Mouse (Mus musculus) adrenal gland, postnatal 10 days (tissue): ENCODE results near the gene Rnf150. TPM values are rescaled to one million over a fixed set of nuclear protein-coding genes. Genes with fewer than 3 reads are reported as not detected.

Experiments used
- DNase-seq: peaks from one replicate; pipeline ENCODE4 v3.0.0; 2021; ENCODE audit warnings: mixed read lengths
- total RNA-seq, 2 experiments: library from RNA; stranded (reverse); gene quantifications; 2 replicates each; pipeline ENCODE4 v1.2.3; 2021

Rnf150 gene
- total RNA-seq, 2 experiments from 2014 or later: 10.7 to 15.4 TPM

DNA sequence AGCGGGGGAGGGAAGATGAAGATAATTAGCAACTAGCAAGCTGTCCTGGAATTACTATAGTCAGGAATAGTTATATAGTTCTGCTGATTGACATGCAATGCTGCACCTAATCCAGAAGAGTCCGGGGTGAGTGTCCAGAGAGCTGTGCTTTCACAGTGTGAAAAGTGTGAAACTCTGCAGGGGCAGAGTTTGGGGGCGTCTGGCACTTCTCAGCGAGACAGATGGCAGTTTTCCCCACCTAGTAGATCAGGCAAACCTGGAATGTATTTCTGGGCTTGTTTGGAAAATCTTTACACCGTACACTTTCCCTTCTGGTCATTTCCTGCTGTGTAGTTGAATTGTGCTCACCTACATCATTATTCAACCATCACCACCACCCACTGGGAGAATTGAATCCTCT, 148.6 kb downstream of the Rnf150 start:
- no peak for DNase-seq

DNA sequence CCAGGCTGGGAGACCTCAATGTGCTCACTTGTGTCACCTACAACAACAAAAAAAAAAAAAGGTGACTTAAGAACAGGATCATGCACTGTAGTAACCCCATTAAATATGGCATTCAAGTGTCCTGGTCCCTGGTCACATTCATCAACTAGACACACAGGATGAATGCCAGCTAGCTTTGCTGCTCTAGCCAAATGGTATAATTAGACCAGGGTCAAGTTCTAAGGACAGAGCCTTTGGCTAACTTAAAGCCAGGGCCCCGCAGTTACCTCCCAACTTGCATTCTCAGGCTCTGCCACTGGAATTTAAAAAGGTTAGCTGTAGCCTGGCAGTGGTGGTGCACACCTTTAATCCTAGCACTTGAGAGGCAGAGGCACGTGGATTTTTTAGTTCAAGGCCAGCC, 165.1 kb downstream of the Rnf150 start:
- DNase-seq: peak; percentile 67

DNA sequence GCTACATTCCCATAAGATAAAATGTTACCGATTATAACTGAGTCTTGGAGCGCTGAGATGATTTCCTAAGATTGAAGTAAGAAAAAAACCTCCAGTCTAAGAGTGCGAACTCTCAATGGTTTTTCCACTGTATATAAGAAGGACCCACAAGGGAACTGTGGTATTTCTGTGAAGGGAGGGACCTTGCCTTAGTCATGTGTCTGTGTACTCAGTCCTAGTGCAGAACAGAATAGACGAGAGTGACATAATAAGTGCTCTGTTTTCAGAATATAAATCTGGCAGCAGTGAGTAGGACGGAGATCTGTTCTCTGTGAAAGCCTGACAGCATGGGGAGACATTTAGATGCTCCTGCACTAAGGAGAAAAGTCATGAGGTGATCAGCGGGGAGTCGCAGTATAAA, 169.6 kb downstream of the Rnf150 start:
- DNase-seq: no peak

DNA sequence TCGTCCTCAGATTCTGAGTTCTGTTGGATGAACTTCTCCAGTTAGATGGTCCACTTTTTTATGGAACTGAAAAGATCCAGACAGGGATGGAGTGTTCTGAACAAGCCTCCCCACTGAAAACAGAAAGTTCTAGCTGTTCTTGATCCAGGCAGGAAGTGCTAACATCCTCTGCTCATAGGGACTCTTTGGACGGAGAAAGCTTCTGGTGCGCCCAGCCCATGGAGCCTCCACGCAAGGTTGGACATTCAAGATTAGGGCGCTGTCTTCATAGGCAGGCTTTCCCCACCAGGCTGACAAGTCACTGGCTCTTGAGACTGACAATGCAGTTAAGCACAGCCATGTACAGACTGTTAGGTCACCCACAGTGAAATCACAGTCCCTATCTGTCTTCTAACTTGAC, 172.0 kb downstream of the Rnf150 start:
- no peak for DNase-seq

DNA sequence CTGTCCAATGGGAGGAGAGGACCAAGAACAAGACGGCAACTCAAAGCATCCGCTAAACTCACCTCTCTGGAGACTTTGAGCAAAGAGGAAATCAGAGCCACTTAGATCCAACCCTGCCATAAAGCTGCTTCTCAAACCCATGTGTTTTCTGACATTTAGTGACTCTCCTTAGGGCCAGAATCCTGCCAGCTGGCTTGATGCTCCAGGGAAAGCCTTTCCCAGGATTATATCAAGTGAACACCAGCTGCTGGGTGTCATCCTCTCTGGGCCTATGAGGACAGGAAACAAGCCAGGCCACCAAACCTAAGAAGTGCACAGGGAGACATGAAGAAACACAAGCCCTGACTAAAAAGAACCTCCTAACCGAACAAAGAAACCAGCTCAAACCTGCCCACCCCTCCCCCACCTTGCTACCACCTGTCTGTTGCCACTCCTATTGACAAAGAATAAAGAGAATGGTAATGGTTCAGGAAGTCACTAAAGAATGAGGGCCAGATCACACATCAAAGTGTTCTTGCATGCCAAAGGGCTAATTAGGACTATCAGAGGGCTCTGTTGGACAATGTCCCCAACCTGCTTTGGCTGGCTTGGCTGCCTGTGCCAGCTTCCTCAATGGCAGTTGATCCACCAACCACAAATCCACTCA, 173.5 kb downstream of the Rnf150 start:
- DNase-seq: no peak

DNA sequence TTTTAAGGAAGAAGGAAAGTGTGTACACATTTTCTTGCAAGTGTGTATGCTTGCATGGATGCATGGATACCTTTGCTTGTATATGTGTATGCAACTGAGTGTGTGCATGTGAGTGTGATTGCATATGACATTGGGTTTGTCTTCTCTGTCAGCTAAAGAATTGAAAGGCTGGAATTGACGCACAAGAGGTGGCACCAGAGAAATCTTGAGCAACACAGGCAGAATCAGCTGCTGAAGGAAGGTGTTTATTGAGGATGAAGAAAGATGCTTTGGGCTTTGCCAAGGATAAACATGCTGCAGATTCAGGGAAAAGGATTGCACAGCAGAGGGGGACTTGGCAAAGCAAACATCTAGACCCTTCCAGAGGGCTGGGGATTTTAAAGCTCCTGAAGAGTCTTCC, 174.2 kb downstream of the Rnf150 start:
- DNase-seq: no peak

DNA sequence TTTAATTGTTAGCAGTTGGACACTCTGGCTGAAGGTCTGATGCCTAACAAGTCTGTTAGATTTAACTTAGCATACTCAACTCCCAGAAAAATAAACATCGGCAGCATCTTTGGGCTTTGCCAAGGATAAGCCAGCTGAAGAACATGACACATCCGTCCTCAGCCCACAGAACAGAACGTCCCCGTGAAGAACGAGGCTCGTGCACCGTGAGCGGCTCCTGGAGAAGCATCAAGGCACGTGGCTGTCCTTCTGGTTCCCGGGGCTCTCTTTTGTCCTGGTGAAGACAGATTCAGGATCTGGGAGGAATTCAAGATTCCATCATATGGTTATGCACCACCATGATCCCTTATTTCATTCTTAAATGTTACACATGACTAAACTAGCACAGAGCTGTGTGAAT, 175.4 kb downstream of the Rnf150 start:
- no peak for DNase-seq

DNA sequence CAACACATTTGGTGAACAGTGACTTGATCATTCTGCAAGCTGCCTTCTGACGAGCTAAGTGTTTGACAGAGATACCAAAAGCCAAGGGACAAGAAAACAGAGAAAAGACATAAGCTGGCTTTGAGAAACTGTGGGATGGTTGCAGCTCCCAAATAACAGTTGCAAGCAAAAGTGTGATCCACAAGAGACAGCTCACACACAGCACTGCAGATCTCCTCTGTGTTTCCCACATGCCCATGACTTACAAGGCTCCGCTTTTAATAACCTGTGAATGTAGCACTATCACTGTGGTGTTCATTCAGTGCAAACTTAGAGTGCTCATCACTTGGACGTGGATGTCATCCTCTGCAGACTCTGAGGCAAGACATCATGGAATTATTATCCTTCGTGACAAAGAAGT, 178.3 kb downstream of the Rnf150 start:
- no peak for DNase-seq

DNA sequence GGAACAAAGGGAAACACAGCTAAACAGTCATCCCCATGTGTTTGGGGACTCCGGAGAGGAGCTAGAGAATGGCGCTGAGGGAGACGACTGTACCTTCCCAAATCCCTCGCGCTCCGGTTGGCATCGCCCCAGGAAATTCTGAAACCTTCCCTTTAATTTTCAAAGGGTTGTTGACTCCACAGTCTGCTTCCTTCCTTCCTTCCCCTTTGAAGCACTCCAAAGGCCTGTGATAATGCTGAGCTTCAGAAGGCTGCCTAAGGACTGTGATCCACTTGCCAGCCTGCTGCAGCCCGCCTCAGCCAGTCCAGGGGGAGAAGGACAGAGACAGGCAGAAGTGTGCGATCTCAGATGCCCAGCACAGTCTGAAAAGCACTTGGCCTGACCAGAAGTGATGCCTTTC, 183.8 kb downstream of the Rnf150 start:
- DNase-seq: peak; percentile 49

DNA sequence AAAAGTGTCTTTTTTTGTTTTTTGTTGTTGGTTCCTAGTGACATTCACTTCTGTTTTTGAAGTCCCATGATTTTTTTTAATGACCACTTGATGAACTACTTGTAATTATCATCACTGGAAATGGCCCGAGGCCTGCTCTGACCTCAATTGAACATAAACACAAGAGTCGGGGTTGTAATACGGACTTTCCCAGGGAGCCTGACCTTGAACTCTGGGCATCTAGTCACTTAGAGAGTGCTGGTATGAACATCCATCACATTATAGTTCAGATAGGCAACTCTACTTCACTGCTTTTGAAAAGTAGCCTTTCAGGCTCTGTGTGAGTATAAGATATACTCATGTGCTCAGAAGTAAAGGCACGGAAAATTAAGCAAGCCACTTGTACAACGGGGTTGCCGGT, 185.4 kb downstream of the Rnf150 start:
- no peak for DNase-seq

DNA sequence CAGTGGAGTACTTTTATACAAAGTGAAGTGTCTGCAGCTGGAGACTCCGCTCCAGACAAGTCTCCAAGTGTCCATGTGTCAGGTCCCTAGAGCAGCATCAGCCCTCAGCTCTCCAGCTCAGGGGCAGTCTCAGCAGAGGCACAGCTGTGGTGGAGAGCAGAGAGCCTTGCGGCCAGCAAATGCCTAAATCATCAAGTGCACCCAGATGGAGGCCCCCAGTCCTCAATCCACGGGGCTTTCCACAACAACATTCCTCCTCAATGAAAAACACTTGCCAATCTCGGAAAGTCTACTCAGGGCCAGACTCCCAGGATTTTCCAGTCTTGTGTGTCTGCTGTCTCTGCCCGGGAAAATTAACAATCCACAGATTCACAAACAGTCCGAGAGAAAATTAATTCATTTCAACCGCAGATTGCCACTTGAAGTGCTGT, 186.0 kb downstream of the Rnf150 start:
- no peak for DNase-seq

DNA sequence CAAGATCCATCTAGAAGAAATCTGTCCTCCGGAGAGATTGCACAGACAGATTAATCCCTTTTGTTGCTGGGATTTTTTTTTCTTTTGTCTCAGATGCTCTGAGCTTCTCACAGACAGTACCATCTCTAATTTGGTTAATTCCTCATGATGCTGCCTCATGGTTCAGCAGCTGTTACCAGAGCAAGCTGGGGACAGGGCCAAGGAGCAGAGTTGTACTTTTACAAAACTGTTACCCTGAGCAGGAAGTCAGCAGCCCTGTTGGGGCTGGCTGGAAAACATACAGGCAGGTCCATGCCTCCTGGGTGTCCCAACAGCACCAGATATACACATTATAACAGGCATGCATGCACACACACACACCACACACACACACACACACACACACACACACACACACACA, 186.5 kb downstream of the Rnf150 start:
- DNase-seq: no peak

DNA sequence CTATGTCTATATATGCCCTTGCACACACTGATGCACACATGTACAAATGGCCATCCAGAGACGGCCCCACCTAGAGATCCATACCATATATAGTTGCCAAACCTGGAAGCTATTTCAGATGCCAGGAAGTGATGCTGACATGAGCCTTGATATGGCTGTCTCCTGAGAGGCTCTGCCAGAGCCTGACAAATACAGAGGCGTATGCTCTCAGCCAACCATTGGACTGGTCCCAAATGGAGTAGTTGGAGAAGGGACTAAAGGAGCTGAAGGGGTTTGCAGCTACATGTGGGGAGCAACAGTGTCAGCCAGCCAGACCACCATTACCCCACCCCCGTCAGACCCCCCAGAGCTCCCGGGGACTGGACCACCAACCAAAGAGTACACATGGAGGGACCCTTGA, 189.7 kb downstream of the Rnf150 start:
- DNase-seq: no peak

DNA sequence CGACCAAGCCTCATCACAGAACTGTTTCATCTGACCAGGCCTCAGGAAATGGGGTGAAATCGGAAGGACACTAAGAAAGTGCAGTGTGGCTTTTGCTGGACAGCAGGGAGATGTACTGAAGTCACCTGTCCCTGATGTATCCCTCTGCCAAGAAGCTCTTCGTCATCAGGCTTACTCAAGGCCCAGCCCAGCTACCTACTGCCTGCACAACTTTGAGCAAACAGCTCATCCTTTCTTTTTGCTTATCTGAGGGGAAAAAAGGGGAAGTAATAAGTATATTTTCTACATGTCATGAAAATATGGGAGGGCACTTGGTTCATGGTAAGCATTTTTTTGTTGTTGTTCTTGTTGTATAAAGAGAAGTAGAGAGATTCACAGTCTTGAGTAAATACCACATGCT, 191.6 kb downstream of the Rnf150 start:
- no peak for DNase-seq

DNA sequence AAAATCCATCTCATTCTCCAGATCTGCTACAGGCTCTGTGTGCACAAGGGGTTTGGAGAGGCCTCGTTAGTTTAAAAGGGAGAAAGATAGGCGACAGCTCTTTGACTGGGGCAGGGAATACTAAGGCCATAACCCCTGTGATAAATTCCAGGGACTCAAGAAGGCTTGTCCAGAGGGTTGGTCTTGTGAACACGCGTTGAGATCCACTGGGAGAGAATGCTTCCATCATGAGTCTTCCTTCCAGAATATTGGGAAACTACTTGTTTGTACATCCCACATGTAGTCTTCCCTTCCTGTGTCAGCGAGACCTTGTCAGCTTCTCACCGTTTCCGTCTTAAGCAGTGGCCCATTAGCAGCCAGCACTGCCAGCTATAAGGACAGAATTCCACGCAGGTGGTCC, 195.8 kb downstream of the Rnf150 start:
- no peak for DNase-seq

DNA sequence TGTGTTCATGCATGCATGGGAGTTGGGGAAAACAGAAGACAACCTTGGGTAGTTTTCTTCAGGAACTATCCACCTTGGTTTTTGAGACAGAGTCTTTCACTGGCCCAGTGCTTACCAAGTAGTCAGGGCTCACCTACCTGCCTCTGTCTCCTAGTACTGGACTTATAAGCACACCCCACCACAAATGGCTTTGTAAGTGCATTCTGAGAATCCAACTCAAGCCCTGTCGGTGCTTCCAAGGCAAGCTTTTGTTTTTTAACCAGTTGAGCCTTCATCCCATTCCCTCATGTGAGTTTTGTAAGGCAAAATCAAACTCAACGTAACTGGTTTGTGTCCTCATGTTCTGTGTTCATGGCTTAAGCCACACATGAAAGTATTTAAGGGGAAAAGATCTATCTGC, 196.9 kb downstream of the Rnf150 start:
- no peak for DNase-seq

DNA sequence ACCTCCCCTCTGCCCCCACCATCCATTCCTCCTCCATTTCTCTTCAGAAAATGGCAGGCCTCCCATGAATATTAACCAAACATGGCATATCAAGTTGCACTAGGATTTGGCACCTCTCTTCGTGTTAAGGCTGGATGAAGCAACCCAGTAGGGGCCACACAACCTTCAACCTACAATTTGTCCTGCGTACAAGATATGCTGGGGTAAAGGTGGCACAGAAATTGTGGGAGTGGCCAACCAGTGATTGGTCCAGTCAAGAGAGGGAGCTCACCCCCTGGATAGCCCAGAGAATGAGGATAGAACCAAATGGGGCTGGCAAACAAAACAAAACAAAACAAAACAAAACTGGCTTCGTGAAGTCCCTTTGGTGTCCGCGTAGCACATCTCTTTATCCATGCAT, 198.1 kb downstream of the Rnf150 start:
- peak; percentile 55 for DNase-seq

DNA sequence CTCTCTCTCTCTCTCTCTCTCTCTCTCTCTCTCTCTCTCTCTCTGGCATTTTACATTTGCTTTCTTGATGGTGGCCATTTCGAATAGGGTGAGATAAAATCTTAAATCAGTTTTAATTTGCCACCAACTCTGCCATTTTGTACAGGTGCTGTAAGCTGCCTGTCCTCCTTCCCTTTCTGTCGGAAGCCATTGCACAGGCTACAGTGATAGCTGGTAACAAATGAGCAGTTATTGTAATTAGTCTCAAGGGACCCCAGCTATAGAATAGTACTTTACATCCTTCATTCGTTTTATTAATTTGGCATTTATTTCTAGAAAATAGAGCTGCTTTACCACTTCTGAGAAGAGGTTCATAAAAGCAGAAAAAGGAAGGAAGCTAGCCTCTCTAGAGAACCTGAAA, 198.7 kb downstream of the Rnf150 start:
- no peak for DNase-seq

DNA sequence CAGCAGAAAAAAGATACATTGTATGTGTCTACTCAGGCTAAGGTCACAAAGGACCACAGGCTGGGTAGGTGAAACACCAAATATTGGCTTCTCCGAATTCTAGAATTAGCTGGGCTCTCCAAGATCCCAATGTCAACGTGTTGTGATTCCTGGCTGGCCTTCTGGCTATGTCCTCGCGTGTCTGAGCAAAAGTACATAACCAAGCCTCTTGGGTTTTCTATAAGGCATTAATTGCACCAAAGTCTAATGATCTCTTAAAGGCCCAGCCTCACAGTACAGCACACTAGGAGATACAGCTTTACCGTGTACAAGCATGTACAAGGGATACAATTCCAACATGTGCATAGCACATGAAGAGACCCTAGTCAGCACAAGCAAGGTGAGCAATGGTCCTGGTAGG, 199.1 kb downstream of the Rnf150 start:
- DNase-seq: no peak

DNA sequence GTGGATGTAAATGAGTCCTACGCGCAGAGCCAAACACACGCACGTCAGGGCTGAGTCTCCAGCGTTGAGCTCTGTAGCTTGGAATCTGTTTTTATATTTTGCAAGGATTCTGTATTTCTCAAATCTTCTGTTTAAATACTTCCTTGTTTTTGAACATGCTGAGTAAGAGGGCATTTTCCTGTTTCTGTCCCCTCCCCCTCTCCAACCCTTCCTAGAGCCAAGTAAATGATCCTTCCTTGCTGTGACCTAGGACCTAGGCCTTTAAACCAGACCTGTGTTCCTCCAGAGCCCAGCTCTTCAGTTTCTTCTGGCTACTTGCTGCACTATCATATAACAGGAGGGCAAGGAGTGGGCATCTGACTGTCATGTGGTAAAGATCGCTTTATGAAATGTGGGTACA, 200.9 kb downstream of the Rnf150 start:
- no peak for DNase-seq

DNA sequence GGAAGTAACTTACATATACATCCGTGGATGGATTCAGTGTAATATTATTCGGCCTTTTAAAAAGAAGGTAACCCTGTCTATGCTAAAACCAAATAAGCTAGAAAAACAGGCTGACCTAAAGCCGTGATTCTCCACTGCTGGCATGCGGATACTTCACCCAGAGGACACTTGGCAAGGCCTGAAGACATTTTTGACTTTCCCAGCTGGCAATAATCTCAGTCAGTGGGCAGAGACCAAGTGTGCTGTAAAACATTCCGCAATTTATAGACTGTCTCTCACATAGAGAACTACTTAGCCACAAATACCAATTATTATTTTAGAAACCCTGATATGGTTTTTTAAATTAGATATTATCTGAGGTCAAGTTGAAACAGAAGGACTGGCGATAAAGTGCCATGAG, 202.9 kb downstream of the Rnf150 start:
- DNase-seq: no peak

DNA sequence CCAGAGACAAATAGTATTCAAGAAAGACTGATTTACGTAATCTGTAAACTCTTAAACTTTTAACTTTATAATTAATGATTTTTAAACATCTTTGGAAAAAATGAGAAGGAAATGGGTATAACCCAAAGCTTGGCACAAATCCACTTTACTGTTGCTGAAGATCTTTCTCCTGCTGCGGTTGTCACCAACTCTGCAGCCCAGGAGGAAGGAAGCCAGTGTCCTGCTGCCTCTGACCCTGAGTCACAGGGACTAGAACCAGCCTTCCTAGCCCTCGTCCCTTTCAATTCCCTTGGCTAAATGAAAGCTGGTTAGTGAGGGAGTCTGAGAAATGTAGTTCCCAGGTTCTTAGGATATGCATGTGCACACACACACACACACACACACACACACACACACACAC, 203.7 kb downstream of the Rnf150 start:
- DNase-seq: no peak

DNA sequence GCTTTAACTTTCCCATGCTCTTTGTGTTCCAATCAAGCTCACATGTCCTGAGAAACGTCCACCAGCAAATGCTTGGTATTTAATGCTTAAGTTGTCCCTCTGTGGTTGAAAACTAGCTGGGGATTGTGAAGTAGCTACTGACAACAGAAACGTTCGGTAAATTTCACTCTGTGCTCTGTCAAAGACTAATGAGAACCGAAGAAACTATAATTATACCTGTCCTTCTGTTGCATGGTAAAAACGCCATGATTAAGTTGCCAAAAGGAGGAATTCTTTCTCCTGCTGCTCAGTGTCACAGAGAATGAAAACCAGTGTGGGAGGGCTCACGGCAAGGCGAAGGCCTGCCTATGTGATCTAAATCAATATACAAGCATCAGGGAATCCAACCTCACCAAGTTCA, 204.8 kb downstream of the Rnf150 start:
- no peak for DNase-seq

DNA sequence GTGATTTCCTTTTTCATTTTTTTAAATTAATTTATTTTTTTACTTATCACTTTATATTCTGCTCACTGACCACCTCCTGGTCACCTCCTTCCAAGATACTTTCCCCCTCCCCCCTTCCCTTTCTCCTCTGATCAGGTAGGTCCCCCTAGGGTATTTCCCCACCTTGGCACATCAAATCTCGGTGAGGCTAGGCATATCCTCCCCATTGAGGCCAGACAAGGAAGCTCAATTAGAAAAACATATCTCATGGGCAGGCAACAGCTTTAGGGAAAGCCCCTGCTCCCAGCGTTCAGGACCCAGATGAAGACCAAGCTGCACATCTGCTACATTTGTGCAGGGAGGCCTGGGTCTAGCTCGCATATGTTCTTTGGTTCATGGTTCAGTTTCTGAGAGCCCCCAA, 211.1 kb downstream of the Rnf150 start:
- no peak for DNase-seq

DNA sequence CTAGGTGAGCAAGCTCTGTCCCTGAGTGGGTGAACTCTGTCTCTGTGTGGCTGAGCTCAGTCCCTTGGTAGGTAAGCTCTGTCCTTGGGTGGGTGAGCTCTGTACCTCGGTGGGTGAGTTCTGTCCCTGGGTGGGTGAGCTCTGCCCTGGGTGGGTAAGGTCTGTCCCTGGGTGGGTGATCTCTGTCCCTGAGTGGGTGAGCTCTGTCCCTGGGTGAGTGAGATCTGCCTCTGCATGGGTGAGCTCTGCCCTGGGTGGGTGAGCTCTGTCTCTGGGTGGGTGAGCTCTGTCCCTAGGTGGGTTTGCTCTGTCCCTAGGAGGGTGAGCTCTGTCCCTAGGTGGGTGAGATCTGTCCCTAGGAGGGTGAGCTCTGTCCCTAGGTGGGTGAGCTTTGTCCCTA, 213.5 kb downstream of the Rnf150 start:
- DNase-seq: no peak
